Mouse (Mus musculus): ENCODE measurements around the gene Gramd1a. TPM values are rescaled to one million over a fixed set of nuclear protein-coding genes. Genes with fewer than 3 reads are reported as not detected.
A peak's percentile ranks its signal among the peaks of the same experiment; 100 is the strongest.

Gramd1a gene
- polyA plus RNA-seq, 1 experiment from 2014 or later, result 21.2 TPM

DNA sequence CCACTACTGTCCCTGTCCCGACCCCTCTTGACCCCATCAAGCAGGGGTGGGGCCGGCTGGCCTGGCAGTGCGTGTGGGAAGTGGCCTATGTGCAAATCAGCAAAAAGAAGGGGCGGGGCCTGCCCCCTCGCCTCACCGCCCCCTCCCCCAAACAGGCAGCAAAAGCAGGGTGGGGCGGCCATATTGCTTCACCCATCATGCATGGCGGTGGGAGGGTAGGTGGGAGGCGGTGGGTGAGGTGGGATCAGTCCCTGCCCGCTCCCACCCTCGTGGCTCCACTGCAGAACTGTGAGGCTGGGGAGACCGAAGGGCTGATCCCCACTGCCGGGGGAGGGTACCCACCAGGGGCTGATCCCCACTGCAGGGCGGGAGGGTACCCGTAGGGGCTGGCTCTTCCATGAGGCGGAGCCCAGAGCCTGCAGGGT, 39.0 kb downstream of the Gramd1a start:
- H3K27ac ChIP-seq, result peak overlapping the region; percentile 76; the same call in 1 of the 2 replicates
- peaks cover 37% of the 10 kb centered on the region for H3K4me1 ChIP-seq
- H3K9ac ChIP-seq, result no peak overlapping the region
- H3K27me3 ChIP-seq (replicated peaks), result no peaks in the 10 kb centered on the region
- 42% methylated on average over 16 of the region's 16 CpGs for WGBS (ENCODE audit: insufficient replicate concordance)
- 0 out of 2 replicates have a peak, but pooled peaks have one; percentile 13 for ATAC-seq
- H3K4me2 ChIP-seq, result peak overlapping the region; percentile 18; the same call in 1 of the 2 replicates
- no peak overlapping the region for H3K4me3 ChIP-seq
- H3K36me3 ChIP-seq, result no peaks in the 10 kb centered on the region
- H3K9me3 ChIP-seq (replicated peaks), result no peaks in the 10 kb centered on the region

DNA sequence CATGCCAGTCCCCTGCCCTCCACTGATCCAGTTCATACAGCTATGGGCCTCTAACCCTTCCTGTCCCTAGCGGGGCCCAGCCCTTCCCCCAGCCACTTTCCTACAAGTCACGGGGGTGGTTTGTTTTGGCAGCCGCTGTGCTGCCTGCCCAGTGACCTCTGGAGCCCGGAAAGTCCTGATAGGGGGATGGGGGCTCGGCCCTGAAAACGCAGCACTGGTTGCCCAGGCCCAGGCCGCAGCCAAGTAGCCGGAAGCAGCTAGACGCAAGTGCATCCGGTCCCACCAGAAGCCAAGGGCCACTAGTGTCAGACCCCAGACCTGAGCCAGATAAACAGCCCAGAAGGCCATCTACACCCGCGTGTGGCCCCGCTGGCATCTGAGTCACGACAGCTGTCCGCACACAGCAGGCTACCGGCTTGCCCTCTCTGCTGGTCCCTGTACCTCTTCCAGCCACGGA, 40.1 kb downstream of the Gramd1a start:
- WGBS (ENCODE audit: insufficient replicate concordance), result 5% methylated on average over 17 of the region's 17 CpGs
- Histone ChIP-seq H3K4me2 (peak overlapping the region; percentile 40), H3K36me3 (no peaks in the 10 kb centered on the region), H3K4me1 (peaks cover 46% of the 10 kb centered on the region), H3K9ac (no peak overlapping the region), H3K27ac (peak overlapping the region; percentile 76), H3K4me3 (no peak overlapping the region), H3K27me3 (replicated peaks) (no peaks in the 10 kb centered on the region), H3K9me3 (replicated peaks) (no peaks in the 10 kb centered on the region)
- peak; percentile 73 for ATAC-seq

DNA sequence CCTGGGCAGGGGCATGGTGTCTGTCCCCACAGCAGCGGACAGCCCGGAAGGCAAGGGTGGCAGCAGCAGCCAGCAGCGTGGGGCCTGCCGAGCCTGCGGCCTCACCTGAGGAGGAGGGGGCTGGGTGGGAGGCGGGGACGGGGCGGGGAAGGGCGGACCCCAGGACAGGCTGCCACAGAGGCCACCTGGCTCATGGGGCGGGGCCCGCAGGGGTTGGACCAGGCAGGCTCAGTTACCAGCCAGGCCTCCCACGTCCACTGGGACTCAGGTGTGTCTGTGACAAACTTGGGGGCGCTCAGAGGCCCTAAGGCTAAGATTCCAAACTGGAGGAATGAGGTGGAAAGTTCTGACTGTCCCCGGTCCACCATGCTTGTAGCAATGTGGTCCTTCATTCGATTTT, 40.5 kb downstream of the Gramd1a start, which contains the start of gene Hpn:
TSS of gene Hpn (minus strand) at position 109 of the 400 bp plus-strand sequence.
- 20% methylated on average over 15 of the region's 15 CpGs for WGBS (ENCODE audit: insufficient replicate concordance)
- Histone ChIP-seq H3K27me3 (replicated peaks) (no peaks in the 10 kb centered on the region), H3K27ac (peak within 1 kb of the TSS; percentile 76), H3K4me2 (peak within 1 kb of the TSS; percentile 40), H3K4me1 (peaks cover 46% of the 10 kb centered on the region), H3K4me3 (peak within 1 kb of the TSS; percentile 22), H3K9ac (no peak within 1 kb of the TSS), H3K9me3 (replicated peaks) (no peaks in the 10 kb centered on the region), H3K36me3 (no peaks in the 10 kb centered on the region)
- peak; percentile 62 for ATAC-seq

DNA sequence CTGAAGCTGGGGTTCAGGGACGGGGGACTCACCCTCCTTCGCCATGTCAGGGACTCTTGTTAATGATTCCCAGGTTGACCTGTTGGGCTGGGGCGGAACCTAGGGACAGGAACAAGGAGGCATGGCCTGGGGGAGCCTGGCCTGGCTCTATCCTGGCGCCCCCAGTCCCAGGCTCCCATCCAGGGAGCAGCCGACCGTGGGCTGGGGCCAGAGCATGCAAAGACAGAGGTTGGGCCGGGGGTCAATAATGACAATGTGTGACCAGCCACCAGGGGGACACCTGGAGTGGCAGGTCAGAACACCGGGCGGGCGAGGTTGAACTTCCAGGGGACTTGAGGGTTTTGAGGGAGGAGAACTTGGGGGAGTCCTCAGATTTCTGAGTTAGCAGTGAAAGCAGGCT, 41.0 kb downstream of the Gramd1a start:
- Histone ChIP-seq H3K9me3 (replicated peaks) (no peaks in the 10 kb centered on the region), H3K27me3 (replicated peaks) (no peaks in the 10 kb centered on the region), H3K4me3 (peak overlapping the region; percentile 22), H3K27ac (peak overlapping the region; percentile 76), H3K9ac (no peak overlapping the region), H3K36me3 (no peaks in the 10 kb centered on the region), H3K4me2 (peak overlapping the region; percentile 40), H3K4me1 (peaks cover 46% of the 10 kb centered on the region)
- 54% methylated on average over 10 of the region's 10 CpGs for WGBS (ENCODE audit: insufficient replicate concordance)
- no peak for ATAC-seq

DNA sequence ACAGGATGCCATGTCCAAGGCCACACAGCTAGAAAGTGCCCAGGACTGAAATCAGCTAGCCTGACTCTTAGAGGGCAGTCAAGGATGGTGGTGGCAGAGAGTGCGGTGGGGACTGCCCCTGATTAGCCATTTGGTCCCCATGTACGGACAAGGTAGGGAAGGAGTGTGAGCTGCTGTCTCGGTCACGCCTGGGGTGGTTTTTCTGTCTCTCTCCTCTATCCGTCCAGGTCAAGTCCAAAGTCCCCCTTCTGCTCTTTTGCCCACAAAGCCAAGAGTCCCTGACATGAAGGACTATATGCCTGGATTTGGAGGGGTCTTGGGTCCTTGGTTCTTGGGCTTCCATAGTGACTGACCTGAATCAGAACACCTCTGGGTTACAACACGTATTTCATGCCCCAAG, 41.9 kb downstream of the Gramd1a start:
- no peak overlapping the region for H3K9ac ChIP-seq
- H3K27ac ChIP-seq, result no peak overlapping the region
- ATAC-seq, result no peak
- no peak overlapping the region for H3K4me3 ChIP-seq
- no peaks in the 10 kb centered on the region for H3K9me3 ChIP-seq (replicated peaks)
- WGBS (ENCODE audit: insufficient replicate concordance), result 66% methylated on average over 6 of the region's 6 CpGs
- no peaks in the 10 kb centered on the region for H3K27me3 ChIP-seq (replicated peaks)
- peaks cover 46% of the 10 kb centered on the region for H3K4me1 ChIP-seq
- H3K36me3 ChIP-seq, result no peaks in the 10 kb centered on the region
- H3K4me2 ChIP-seq, result peak overlapping the region; percentile 40

DNA sequence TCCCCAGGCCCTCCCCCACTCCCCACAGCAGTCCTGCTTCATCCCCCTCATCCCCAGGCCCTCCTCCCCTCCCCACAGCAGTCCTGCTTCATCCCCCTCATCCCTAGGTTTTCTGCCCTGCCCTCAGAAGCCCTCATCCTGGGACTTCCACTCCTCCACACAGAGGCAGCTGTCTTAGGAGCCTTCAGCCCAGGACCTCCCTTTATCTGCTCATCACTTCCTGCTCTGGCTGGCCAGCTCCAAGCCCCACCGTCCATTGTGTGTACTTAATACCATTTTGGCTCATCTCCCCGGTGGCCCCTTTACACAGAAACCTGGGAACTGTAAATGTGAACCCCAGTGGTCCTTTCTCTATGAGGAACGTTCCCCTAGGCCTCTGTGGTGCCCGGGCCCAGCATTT, 43.7 kb downstream of the Gramd1a start:
- no peak overlapping the region for H3K9ac ChIP-seq
- no peak for ATAC-seq
- WGBS (ENCODE audit: insufficient replicate concordance), result 18% methylated on average over 4 of the region's 4 CpGs

DNA sequence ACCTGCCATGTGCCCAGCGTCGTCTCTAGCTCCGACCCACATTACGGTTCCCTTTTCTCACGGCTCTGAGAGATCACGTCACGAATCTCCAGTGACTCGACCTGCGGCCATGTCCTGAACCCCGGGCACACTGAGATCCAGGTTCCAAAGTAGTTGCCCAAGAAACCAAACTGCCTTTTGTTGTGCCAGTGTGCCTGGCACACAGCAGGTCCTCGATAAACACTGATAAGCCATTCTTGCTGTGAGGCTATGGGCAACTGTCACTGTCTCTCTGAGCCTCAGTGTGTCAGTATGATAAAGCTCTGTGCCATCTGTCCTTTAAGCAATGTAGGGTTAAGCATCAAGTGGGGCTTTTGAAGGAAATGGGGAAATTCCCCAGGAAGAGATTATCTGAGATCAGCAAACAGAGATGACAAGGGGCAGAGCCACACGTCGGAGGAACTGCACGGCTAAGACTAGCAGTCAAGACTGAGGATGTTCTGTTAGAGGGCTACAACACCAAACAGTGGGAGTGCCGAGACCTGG, 44.8 kb downstream of the Gramd1a start:
- ATAC-seq, result no peak
- Histone ChIP-seq H3K4me3 (no peak overlapping the region), H3K9me3 (replicated peaks) (no peaks in the 10 kb centered on the region), H3K4me1 (peaks cover 35% of the 10 kb centered on the region), H3K27ac (no peak overlapping the region), H3K36me3 (no peaks in the 10 kb centered on the region), H3K9ac (no peak overlapping the region), H3K4me2 (no peak overlapping the region), H3K27me3 (replicated peaks) (no peaks in the 10 kb centered on the region)
- WGBS (ENCODE audit: insufficient replicate concordance), result 44% methylated on average over 15 of the region's 15 CpGs

More for the DNA sequence above, 43.7 kb downstream of the Gramd1a start:
- no peaks in the 10 kb centered on the region for H3K36me3 ChIP-seq
- H3K4me3 ChIP-seq, result no peak overlapping the region
- peaks cover 46% of the 10 kb centered on the region for H3K4me1 ChIP-seq
- no peaks in the 10 kb centered on the region for H3K9me3 ChIP-seq (replicated peaks)
- no peak overlapping the region for H3K4me2 ChIP-seq
- H3K27ac ChIP-seq, result no peak overlapping the region
- no peaks in the 10 kb centered on the region for H3K27me3 ChIP-seq (replicated peaks)

DNA sequence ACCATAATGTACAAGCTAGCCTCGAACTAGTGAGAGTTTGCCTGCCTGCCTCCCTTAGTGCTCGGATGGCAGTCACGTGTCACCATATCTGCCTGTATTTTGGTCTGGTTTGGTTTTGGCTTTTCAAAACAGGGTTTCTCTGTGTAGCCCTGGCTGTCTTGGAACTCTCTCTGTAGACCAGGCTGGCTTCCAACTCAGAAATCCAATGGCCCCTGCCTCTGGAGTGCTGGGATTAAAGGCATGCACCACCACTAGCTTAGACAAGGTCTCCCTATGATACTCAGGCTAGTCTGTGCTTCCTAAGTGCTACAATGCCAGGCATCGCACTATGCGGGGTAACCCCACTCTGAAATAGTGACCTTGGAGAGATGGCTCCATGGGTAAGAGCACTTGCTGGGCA, 45.9 kb downstream of the Gramd1a start:
- H3K4me2 ChIP-seq, result no peak overlapping the region
- H3K27ac ChIP-seq, result no peak overlapping the region
- WGBS (ENCODE audit: insufficient replicate concordance), result 66% methylated on average over 5 of the region's 5 CpGs
- no peak overlapping the region for H3K4me3 ChIP-seq
- no peak overlapping the region for H3K9ac ChIP-seq
- ATAC-seq, result no peak
- no peaks in the 10 kb centered on the region for H3K36me3 ChIP-seq
- H3K4me1 ChIP-seq, result peaks cover 24% of the 10 kb centered on the region
- no peaks in the 10 kb centered on the region for H3K27me3 ChIP-seq (replicated peaks)
- H3K9me3 ChIP-seq (replicated peaks), result no peaks in the 10 kb centered on the region

DNA sequence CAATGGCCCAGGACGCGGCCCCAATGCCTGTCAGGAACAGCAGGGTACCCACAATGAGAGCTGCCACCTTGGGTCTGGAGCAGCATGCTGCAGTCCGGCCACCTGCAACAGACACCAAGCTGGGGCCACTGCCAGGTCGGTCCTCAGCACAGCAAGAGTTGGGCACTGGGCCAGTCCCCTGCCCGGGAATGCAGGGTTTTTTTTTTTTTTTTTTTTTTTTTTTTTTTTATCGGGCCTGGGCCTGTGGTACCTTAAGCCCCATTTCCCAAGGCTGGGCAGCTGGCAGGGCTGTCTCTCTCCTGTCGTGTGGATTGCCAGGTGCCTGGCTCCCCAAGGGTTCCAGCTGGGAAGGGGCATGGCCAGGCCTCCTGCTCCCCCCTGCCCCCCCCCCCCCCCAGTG, 46.6 kb downstream of the Gramd1a start:
- ATAC-seq, result no peak
- peaks cover 22% of the 10 kb centered on the region for H3K4me1 ChIP-seq
- no peak overlapping the region for H3K9ac ChIP-seq
- 51% methylated on average over 7 of the region's 7 CpGs for WGBS (ENCODE audit: insufficient replicate concordance)
- no peak overlapping the region for H3K4me2 ChIP-seq
- no peak overlapping the region for H3K4me3 ChIP-seq
- peaks cover 6% of the 10 kb centered on the region; the same call in 1 of the 2 replicates for H3K27me3 ChIP-seq (replicated peaks)
- H3K36me3 ChIP-seq, result no peaks in the 10 kb centered on the region
- no peak overlapping the region for H3K27ac ChIP-seq
- no peaks in the 10 kb centered on the region for H3K9me3 ChIP-seq (replicated peaks)

DNA sequence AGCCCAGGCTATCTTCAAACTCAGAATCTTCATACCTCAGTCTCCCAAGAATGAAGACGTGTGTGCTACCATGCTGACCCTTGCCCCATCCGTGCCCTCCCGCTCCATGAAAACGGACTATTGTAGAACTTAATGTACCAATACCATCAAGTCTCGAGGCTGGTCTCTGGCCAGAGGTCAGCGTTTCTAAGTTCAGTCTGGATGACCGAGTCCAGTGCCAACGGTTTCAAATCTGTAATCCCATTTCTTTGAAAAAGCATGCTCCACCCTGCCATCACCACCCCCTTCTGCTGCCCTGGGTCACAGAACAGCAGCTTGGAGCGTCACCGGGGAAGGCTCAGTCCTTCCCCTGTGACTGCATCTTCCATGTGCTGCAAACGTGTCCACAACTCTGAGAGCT, 47.9 kb downstream of the Gramd1a start:
- no peak for ATAC-seq
- Histone ChIP-seq H3K9ac (no peak overlapping the region), H3K4me1 (peaks cover 18% of the 10 kb centered on the region), H3K27ac (no peak overlapping the region), H3K27me3 (replicated peaks) (peaks cover 16% of the 10 kb centered on the region; the same call in 1 of the 2 replicates), H3K9me3 (replicated peaks) (no peaks in the 10 kb centered on the region), H3K4me2 (no peak overlapping the region), H3K36me3 (no peaks in the 10 kb centered on the region), H3K4me3 (no peak overlapping the region)
- 72% methylated on average over 11 of the region's 11 CpGs for WGBS (ENCODE audit: insufficient replicate concordance)

DNA sequence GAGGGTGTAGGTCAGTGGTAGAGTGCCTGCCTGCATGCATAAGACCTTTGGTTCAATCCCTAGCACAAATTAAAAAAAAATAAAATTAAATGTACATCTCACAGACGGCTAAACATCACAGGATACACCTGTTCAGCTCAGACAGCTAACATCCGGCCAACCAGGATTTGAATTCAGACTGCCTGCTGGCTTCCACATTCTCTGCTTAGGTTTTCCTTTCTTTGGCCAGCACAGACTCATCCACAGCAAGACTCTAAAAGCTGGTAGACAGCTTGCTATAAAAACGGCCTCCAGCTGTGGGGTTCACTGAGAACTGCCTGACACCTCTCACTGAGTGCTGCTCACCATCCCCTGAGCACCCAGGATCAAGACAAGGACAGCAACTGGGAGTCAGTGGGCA, 49.5 kb downstream of the Gramd1a start:
- ATAC-seq, result no peak
- H3K27me3 ChIP-seq (replicated peaks), result peaks cover 20% of the 10 kb centered on the region; the same call in 1 of the 2 replicates
- no peak overlapping the region for H3K4me3 ChIP-seq
- H3K9me3 ChIP-seq (replicated peaks), result no peaks in the 10 kb centered on the region
- H3K4me1 ChIP-seq, result peaks cover 4% of the 10 kb centered on the region
- H3K9ac ChIP-seq, result no peak overlapping the region
- 53% methylated on average over 3 of the region's 3 CpGs for WGBS (ENCODE audit: insufficient replicate concordance)
- no peak overlapping the region for H3K4me2 ChIP-seq
- H3K27ac ChIP-seq, result no peak overlapping the region
- H3K36me3 ChIP-seq, result no peaks in the 10 kb centered on the region

DNA sequence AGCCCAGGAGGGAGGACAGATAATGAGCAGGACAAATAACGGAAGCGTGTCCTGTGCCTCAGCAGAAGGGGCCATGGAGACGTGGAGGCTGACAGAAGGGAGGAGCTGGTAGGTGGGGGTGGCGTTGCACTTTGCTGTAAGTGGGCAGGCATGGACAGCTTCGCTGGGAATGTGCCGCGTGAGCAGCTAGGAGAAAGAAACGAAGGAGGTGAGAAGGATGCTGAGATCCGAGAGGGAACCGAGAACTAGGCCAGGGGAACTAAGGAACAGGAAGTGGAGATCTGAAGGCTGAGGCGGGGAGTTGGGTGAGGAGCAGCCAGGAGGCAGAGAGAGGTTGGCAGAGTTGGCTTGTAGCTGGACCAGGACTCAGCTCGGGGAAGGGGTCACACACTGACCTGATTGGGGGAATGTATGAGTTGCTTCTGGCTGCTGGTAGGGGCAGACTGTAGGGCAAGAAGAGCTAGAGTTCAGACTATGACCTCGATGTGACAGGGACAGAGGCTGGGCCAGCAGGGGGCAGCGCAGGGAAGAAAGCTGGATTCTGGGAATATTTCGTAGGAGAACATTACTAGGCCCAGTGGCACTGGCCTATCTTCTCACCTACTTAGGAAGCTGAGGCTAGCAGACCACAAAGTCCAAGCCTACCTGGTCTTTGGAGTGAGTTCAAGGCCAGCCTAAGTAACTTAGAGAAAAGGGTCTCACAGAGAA, 50.5 kb downstream of the Gramd1a start:
- no peaks in the 10 kb centered on the region for H3K4me1 ChIP-seq
- ATAC-seq, result no peak
- no peak overlapping the region for H3K4me3 ChIP-seq
- no peaks in the 10 kb centered on the region for H3K9me3 ChIP-seq (replicated peaks)
- 37% methylated on average over 15 of the region's 15 CpGs for WGBS (ENCODE audit: insufficient replicate concordance)
- H3K9ac ChIP-seq, result no peak overlapping the region
- no peak overlapping the region for H3K27ac ChIP-seq
- no peak overlapping the region for H3K4me2 ChIP-seq
- no peaks in the 10 kb centered on the region for H3K36me3 ChIP-seq
- peaks cover 20% of the 10 kb centered on the region; the same call in 1 of the 2 replicates for H3K27me3 ChIP-seq (replicated peaks)
